Mouse (Mus musculus) liver, embryonic 14.5 days (tissue): ENCODE measurements at regions not wholly inside any gene's neighbourhood (a gene's known extent, or its start where the extent isn't known, plus 50 kb on each side); places are given as distances from the start of the nearest gene placed in this dataset.

Experiments used
- ATAC-seq: fragments of 200-750 bp; cut with Nextera tagmentation; 2 replicates; pipeline ENCODE4 v1.8.0; 2017; ENCODE audit warnings: moderate number of reproducible peaks, mild to moderate bottlenecking, moderate library complexity; ENCODE audit not compliant: insufficient read depth
- DNase-seq, 3 experiments: peaks; one replicate each; pipeline ENCODE4 v3.0.0-alpha.2; 2012 to 2013; ENCODE audit warnings: low read depth in 3 of 3, low spot score in 3 of 3
- H3K27ac ChIP-seq: fragments of 300-500 bp; sonication (generic); 2 replicates; pipeline ENCODE4 v1.5.1; 2014; ENCODE audit warnings: moderate library complexity, mild to moderate bottlenecking, control low read depth, inconsistent platforms
- H3K27me3 ChIP-seq: fragments of 300-500 bp; sonication (generic); 2 replicates; pipeline ENCODE4 v1.6.1; 2014; ENCODE audit warnings: mild to moderate bottlenecking, low read length, moderate library complexity; ENCODE audit not compliant: control insufficient read depth, insufficient read depth
- H3K36me3 ChIP-seq: fragments of 300-500 bp; sonication (generic); replicated peaks from 2 replicates; pipeline ENCODE4 v1.6.1; 2014; ENCODE audit warnings: low read depth; ENCODE audit not compliant: control insufficient read depth, insufficient read depth
- H3K4me1 ChIP-seq, 2 experiments: fragments of 200-500 bp in 1 of 2; fragments of 300-500 bp in 1 of 2; sonication (generic) in 1 of 2; replicated peaks; 2 replicates each; pipeline ENCODE4 v1.6.1; 2012 to 2014; ENCODE audit warnings: antibody characterized with exemption in 1 of 2, inconsistent platforms in 1 of 2, low read length in 1 of 2; ENCODE audit not compliant: control insufficient read depth in 2 of 2, insufficient read depth in 2 of 2
- H3K4me2 ChIP-seq: fragments of 300-500 bp; sonication (generic); 2 replicates; pipeline ENCODE4 v1.6.1; 2014; ENCODE audit warnings: low read depth, mild to moderate bottlenecking, control low read depth, moderate library complexity
- H3K4me3 ChIP-seq, 2 experiments: fragments of 200-500 bp in 1 of 2; fragments of 300-500 bp in 1 of 2; sonication (generic) in 1 of 2; 2 replicates each; pipeline ENCODE4 v1.5.1; 2012 to 2014; ENCODE audit warnings: low read depth in 2 of 2, low read length in 2 of 2, mild to moderate bottlenecking in 2 of 2, control low read depth in 1 of 2, inconsistent platforms in 1 of 2, moderate library complexity in 1 of 2; ENCODE audit not compliant: insufficient read depth in 1 of 2
- H3K9ac ChIP-seq: fragments of 300-500 bp; sonication (generic); replicated peaks from 2 replicates; pipeline ENCODE4 v1.6.1; 2014; ENCODE audit warnings: mild to moderate bottlenecking, control low read depth, moderate library complexity
- H3K9me3 ChIP-seq: fragments of 300-500 bp; sonication (generic); 2 replicates; pipeline ENCODE4 v1.6.1; 2016; ENCODE audit warnings: low read length, mixed read lengths; ENCODE audit not compliant: control insufficient read depth
- CTCF ChIP-seq: IDR thresholded peaks from 2 replicates; pipeline ENCODE4 v1.5.1; 2016; ENCODE audit warnings: antibody characterized with exemption, low read depth, control low read depth
- EP300 ChIP-seq: IDR thresholded peaks from 2 replicates; pipeline ENCODE4 v1.6.1; 2016; ENCODE audit warnings: antibody characterized with exemption, low read depth
- WGBS: fragments of 180-500 bp; shearing (Covaris S2); extraction: QIAGEN DNeasy Blood & Tissue Kit; methylation state at CpG from one replicate; pipeline ENCODE4 v1.1.7; 2014; ENCODE audit not compliant: insufficient replicate concordance; 5-methylcytosine and 5-hydroxymethylcytosine counted together

DNA sequence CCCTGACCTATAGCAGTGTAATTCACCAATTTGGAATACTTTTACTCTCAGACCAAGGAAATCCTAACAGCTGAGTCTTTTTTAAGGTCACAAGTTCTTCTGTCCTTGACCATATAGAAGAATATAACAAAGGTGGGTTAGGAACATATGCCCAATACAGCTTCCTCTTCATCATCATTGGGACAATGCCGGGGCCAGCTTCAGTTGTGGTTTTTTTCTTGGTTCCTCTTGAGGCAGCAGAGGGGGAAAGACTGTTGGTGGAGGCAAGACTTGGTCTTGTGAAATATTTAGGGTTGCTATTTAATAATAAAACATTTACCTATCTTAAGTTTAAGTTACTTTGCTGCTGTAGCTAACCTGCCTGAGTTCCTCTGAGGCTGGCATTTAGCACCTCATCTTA is 144.8 kb upstream of the Htr1f start:
- H3K36me3 ChIP-seq: no peaks in the 10 kb centered on the region
- no peak overlapping the region for H3K4me2 ChIP-seq
- H3K27ac ChIP-seq: no peak overlapping the region
- no peak overlapping the region for H3K9ac ChIP-seq
- ATAC-seq: no peak
- no peaks in the 10 kb centered on the region for H3K27me3 ChIP-seq
- 31% methylated on average over 1 of the region's 1 CpGs for WGBS
- no peaks in the 10 kb centered on the region for H3K4me1 ChIP-seq
- no peak for DNase-seq
- TF ChIP-seq CTCF (no peak), EP300 (no peak)
- 0 out of 2 replicates have a peak, but pooled peaks cover 3% of the 10 kb centered on the region for H3K9me3 ChIP-seq
- no peak overlapping the region for H3K4me3 ChIP-seq

GRCm38 (mm10) chr16:65247475-65247874 is 141.8 kb upstream of the Htr1f start:
- ATAC-seq (no peak), DNase-seq (no peak)
- H3K4me2 ChIP-seq: no peak overlapping the region
- H3K27ac ChIP-seq: no peak overlapping the region
- H3K4me3 ChIP-seq: no peak overlapping the region
- H3K4me1 ChIP-seq: no peaks in the 10 kb centered on the region
- H3K27me3 ChIP-seq: no peaks in the 10 kb centered on the region
- TF ChIP-seq EP300: no peak
- no peak for TF ChIP-seq CTCF
- H3K9me3 ChIP-seq: 0 out of 2 replicates have a peak, but pooled peaks cover 3% of the 10 kb centered on the region
- H3K9ac ChIP-seq: no peak overlapping the region
- 32% methylated on average over 3 of the region's 3 CpGs for WGBS
- no peaks in the 10 kb centered on the region for H3K36me3 ChIP-seq

- TF ChIP-seq CTCF (no peak), EP300 (no peak)
- Histone ChIP-seq H3K27ac (no peak overlapping the region), H3K4me1 (no peaks in the 10 kb centered on the region), H3K36me3 (no peaks in the 10 kb centered on the region), H3K4me3 (no peak overlapping the region), H3K9ac (no peak overlapping the region), H3K9me3 (no peaks in the 10 kb centered on the region), H3K4me2 (no peak overlapping the region), H3K27me3 (no peaks in the 10 kb centered on the region)
- WGBS: 55% methylated on average over 2 of the region's 2 CpGs
- DNase-seq (no peak), ATAC-seq (no peak)
These were observed 128.8 kb upstream of the Htr1f start for GRCm38 (mm10) chr16:65234404-65234803.

DNA sequence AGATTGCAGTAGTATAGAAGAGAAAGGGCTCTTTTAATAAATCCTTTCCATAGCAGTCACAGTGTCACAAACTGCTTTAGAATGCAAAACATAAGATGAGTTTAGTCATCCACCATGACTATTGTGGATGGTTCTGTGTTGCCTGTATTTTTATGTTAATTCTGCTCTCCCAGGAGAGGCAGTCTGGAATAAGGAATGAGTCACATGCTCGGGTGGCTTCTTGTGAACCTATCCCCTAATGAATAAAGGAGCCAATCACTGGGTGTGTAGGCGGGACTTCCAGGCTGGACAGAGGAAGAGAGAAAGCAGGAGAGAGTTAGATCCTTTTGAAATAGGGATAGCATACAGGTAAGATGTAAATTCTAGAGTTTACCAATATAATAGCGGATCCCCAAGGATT is 128.3 kb upstream of the Htr1f start:
- WGBS: 56% methylated on average over 3 of the region's 3 CpGs
- DNase-seq (no peak), ATAC-seq (no peak)
- Histone ChIP-seq H3K9ac (no peak overlapping the region), H3K36me3 (no peaks in the 10 kb centered on the region), H3K4me3 (no peak overlapping the region), H3K4me2 (no peak overlapping the region), H3K9me3 (no peaks in the 10 kb centered on the region), H3K27ac (no peak overlapping the region), H3K4me1 (no peaks in the 10 kb centered on the region), H3K27me3 (no peaks in the 10 kb centered on the region)
- TF ChIP-seq EP300 (no peak), CTCF (no peak)

- Histone ChIP-seq H3K4me3 (no peak overlapping the region), H3K36me3 (no peaks in the 10 kb centered on the region), H3K4me2 (no peak overlapping the region), H3K4me1 (no peaks in the 10 kb centered on the region), H3K9me3 (no peaks in the 10 kb centered on the region), H3K27ac (no peak overlapping the region), H3K27me3 (no peaks in the 10 kb centered on the region), H3K9ac (no peak overlapping the region)
- TF ChIP-seq EP300: no peak
- TF ChIP-seq CTCF: no peak
- ATAC-seq: no peak
- 59% methylated on average over 3 of the region's 3 CpGs for WGBS
- no peak for DNase-seq
These were observed 113.8 kb upstream of the Htr1f start for GRCm38 (mm10) chr16:65219434-65219833.
